Mouse (Mus musculus): ENCODE measurements at regions not wholly inside any gene's neighbourhood (a gene's known extent, or its start where the extent isn't known, plus 50 kb on each side); places are given as distances from the start of the nearest gene placed in this dataset.

DNA sequence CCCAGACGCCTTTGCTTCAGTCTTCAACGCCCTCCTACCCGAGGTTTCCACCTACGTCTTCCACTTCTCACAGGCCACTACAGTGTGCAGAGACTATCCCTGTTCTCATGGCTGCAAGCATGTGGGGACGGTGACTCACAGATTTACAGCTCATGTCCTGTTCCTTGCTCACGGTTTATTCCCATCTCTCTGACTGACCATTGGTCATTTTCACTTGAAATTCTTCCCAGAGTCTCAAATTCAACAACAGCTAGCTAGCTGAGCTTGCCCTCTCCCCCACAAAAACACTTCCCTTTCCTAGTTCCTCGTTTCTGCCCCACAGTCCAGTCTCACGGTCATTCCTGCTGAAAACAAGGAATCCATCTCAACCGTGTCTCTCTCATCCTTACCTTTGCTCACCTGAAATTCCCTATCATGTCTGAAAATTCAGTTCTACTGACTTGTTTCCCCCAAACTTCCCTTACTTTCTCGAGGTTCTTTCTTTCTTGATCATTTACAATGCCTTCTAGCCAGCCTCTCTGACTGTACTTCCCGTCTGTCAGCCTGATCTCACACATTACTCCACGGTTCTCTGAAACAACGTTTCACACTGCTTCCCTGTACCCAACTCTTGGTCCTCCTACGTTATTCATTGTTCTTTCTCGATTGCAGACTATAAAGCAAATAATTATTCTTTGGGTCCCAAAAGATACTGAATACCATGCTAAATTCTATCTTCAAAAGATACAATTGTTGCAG, 163.5 kb upstream of the Prdm1 start:
- no peak for TF ChIP-seq POLR2A (IDR thresholded peaks at IDR 0.05; ENCODE audit: control insufficient read depth, low read depth, low read length)
- TF ChIP-seq CTCF (IDR thresholded peaks at IDR 0.05; ENCODE audit: control insufficient read depth, insufficient read depth, insufficient replicate concordance, low read depth, low read length): no peak
- peaks cover 2% of the 10 kb centered on the region for H3K4me1 ChIP-seq (ENCODE audit: control insufficient read depth, insufficient read depth, low read length)
- H3K27me3 ChIP-seq (ENCODE audit: control insufficient read depth, insufficient read depth, low read length): no peaks in the 10 kb centered on the region
- H3K4me3 ChIP-seq (ENCODE audit: control insufficient read depth, low read depth, low read length): no peak overlapping the region
- no peak overlapping the region for H3K27ac ChIP-seq (ENCODE audit: control insufficient read depth, insufficient read depth, low read depth, low read length)
- H3K36me3 ChIP-seq (ENCODE audit: control insufficient read depth, insufficient read depth, low read length): no peaks in the 10 kb centered on the region

DNA sequence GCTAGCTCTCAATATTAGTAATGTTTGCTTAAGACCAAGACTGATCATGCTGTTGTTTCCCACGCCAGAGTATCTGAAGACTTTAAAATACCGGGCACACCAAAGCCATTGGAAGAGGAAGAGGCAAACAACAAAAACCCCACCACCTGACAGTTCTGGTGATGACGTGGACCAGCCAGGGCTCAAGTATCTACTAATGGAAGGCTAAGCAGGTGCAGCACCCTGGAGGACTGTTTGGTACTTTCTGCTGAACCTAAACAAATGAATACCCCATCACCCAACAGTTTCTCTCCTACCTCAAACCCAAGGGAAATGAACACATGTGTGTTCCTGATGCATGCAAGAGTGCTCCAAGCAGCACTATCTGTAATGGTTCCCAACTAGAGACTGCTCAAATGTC, 160.3 kb upstream of the Prdm1 start:
- Histone ChIP-seq H3K4me1 (ENCODE audit: control insufficient read depth, insufficient read depth, low read length) (peaks cover 2% of the 10 kb centered on the region), H3K27ac (ENCODE audit: control insufficient read depth, insufficient read depth, low read depth, low read length) (no peak overlapping the region), H3K4me3 (ENCODE audit: control insufficient read depth, low read depth, low read length) (no peak overlapping the region), H3K27me3 (ENCODE audit: control insufficient read depth, insufficient read depth, low read length) (no peaks in the 10 kb centered on the region), H3K36me3 (ENCODE audit: control insufficient read depth, insufficient read depth, low read length) (no peaks in the 10 kb centered on the region)
- no peak for TF ChIP-seq CTCF (IDR thresholded peaks at IDR 0.05; ENCODE audit: control insufficient read depth, insufficient read depth, insufficient replicate concordance, low read depth, low read length)
- no peak for TF ChIP-seq POLR2A (IDR thresholded peaks at IDR 0.05; ENCODE audit: control insufficient read depth, low read depth, low read length)

DNA sequence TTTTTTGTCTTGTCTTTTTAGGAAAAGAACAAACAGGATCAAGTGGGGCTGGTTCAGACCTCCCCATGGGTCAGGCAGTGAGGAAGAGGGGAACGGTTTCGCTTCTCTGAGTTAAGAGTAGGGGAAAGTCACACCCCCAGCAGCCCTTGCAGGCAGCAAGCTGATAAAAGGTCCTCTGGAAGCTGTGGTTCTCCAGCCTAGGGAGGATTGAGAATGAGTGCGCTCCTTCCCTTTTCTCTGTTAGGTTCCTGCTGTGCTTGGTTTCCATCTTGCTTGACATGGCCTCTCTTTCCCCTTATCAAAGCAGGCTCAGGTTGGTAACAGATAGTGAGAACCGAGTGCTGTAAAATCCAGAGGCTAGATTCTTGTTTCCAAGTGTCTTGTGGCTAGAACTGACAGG, 157.8 kb upstream of the Prdm1 start:
- Histone ChIP-seq H3K4me3 (ENCODE audit: control insufficient read depth, low read depth, low read length) (no peak overlapping the region), H3K27ac (ENCODE audit: control insufficient read depth, insufficient read depth, low read depth, low read length) (no peak overlapping the region), H3K27me3 (ENCODE audit: control insufficient read depth, insufficient read depth, low read length) (no peaks in the 10 kb centered on the region), H3K36me3 (ENCODE audit: control insufficient read depth, insufficient read depth, low read length) (no peaks in the 10 kb centered on the region), H3K4me1 (ENCODE audit: control insufficient read depth, insufficient read depth, low read length) (no peaks in the 10 kb centered on the region)
- TF ChIP-seq POLR2A (IDR thresholded peaks at IDR 0.05; ENCODE audit: control insufficient read depth, low read depth, low read length): no peak
- TF ChIP-seq CTCF (IDR thresholded peaks at IDR 0.05; ENCODE audit: control insufficient read depth, insufficient read depth, insufficient replicate concordance, low read depth, low read length): no peak

DNA sequence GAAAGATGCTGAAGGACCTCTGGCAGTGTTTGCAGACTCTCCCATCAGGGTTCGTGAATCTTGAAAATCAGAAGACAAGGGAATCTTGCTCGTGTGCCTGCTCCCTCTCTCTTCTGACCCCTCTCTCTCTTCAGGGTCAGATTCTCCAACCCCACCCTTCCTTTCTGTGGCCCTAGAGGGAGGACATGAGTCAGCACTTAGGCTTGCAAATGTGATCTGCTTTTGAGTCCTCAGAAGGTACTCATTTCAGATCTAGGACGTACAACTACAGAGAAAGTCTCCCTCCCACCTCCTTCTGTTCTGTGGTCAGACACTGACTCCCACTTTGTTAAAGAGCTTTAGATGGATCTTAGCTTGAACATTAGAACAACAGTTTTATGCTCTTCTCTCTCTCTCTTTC, 156.9 kb upstream of the Prdm1 start:
- no peak overlapping the region for H3K27ac ChIP-seq (ENCODE audit: control insufficient read depth, insufficient read depth, low read depth, low read length)
- no peak overlapping the region for H3K4me3 ChIP-seq (ENCODE audit: control insufficient read depth, low read depth, low read length)
- no peaks in the 10 kb centered on the region for H3K36me3 ChIP-seq (ENCODE audit: control insufficient read depth, insufficient read depth, low read length)
- H3K27me3 ChIP-seq (ENCODE audit: control insufficient read depth, insufficient read depth, low read length): no peaks in the 10 kb centered on the region
- TF ChIP-seq POLR2A (IDR thresholded peaks at IDR 0.05; ENCODE audit: control insufficient read depth, low read depth, low read length) (no peak), CTCF (IDR thresholded peaks at IDR 0.05; ENCODE audit: control insufficient read depth, insufficient read depth, insufficient replicate concordance, low read depth, low read length) (no peak)
- no peaks in the 10 kb centered on the region for H3K4me1 ChIP-seq (ENCODE audit: control insufficient read depth, insufficient read depth, low read length)

DNA sequence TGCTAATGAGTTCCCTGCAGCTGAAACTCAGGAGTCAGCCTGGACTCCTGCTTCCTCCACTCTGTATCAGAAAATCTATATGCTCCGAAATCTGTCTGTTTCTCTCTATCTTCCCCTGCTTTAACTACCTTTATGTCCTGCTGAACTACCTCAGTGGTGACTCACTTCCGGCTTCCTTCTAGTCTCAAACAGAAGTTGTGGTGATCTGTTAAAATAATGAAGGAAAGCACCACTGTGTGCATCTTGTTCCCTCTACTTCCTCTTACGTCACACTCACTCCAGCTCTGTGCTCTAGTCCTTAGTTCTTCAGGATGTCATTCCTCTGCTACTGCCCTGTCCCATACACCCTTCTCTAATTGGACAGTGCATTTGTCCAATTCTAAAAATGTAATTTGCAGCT, 148.2 kb upstream of the Prdm1 start:
- Histone ChIP-seq H3K4me1 (ENCODE audit: control insufficient read depth, insufficient read depth, low read length) (no peaks in the 10 kb centered on the region), H3K27me3 (ENCODE audit: control insufficient read depth, insufficient read depth, low read length) (no peaks in the 10 kb centered on the region), H3K36me3 (ENCODE audit: control insufficient read depth, insufficient read depth, low read length) (no peaks in the 10 kb centered on the region), H3K27ac (ENCODE audit: control insufficient read depth, insufficient read depth, low read depth, low read length) (no peak overlapping the region), H3K4me3 (ENCODE audit: control insufficient read depth, low read depth, low read length) (no peak overlapping the region)
- TF ChIP-seq CTCF (IDR thresholded peaks at IDR 0.05; ENCODE audit: control insufficient read depth, insufficient read depth, insufficient replicate concordance, low read depth, low read length): no peak
- TF ChIP-seq POLR2A (IDR thresholded peaks at IDR 0.05; ENCODE audit: control insufficient read depth, low read depth, low read length): no peak

DNA sequence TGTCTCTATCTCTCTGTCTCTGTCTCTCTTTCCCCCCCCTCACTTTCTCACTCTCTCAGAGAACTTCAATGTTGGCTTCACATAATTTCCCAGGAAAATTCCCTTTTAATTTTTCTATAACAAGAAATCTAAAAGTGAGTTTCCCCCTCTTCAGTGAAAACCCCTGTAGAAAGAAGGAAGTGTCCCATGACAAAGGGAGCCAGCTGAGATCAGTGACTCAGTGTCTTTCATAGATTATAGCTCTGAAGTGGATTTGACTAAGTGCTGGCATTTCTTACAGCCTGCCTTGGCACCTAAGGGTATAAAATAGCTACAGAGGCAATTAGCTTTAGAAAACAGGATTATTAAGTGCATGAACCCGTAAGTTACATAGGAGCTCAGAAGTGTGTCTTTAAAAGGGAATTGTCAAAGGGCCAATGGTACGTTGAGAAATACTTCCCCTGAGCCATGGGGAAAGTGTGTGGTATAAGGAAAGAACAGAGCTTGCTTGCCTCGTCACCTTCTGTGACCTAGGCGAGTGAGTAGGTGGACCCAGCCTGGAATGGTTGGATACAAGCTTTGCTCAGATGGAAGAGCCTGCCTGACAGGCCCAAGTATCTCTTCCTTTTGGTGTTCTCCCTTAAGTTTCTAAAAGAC, 137.3 kb upstream of the Prdm1 start:
- Histone ChIP-seq H3K4me1 (ENCODE audit: control insufficient read depth, insufficient read depth, low read length) (no peaks in the 10 kb centered on the region), H3K36me3 (ENCODE audit: control insufficient read depth, insufficient read depth, low read length) (no peaks in the 10 kb centered on the region), H3K27ac (ENCODE audit: control insufficient read depth, insufficient read depth, low read depth, low read length) (no peak overlapping the region), H3K27me3 (ENCODE audit: control insufficient read depth, insufficient read depth, low read length) (no peaks in the 10 kb centered on the region), H3K4me3 (ENCODE audit: control insufficient read depth, low read depth, low read length) (no peak overlapping the region)
- TF ChIP-seq CTCF (IDR thresholded peaks at IDR 0.05; ENCODE audit: control insufficient read depth, insufficient read depth, insufficient replicate concordance, low read depth, low read length): no peak
- no peak for TF ChIP-seq POLR2A (IDR thresholded peaks at IDR 0.05; ENCODE audit: control insufficient read depth, low read depth, low read length)

DNA sequence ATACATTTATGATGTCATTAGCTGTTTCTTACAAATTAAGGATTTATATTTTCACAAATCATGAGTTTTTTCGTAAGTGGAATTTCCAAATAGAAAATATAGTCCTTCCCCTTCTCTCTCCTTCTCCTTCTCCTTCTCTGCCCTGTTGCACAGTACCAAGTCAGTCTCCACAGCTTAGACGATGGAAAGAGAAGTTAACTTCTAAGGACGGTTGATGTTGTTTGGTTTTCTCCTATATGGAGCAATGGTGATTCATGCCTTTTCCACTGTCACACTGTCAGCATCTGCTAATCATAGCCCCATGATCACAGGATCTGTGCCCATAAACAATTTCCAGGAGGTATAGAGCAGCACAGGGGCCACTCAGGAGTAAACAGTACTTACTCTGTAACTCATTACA, 131.2 kb upstream of the Prdm1 start:
- Histone ChIP-seq H3K4me3 (ENCODE audit: control insufficient read depth, low read depth, low read length) (no peak overlapping the region), H3K27me3 (ENCODE audit: control insufficient read depth, insufficient read depth, low read length) (no peaks in the 10 kb centered on the region), H3K4me1 (ENCODE audit: control insufficient read depth, insufficient read depth, low read length) (no peaks in the 10 kb centered on the region), H3K36me3 (ENCODE audit: control insufficient read depth, insufficient read depth, low read length) (no peaks in the 10 kb centered on the region), H3K27ac (ENCODE audit: control insufficient read depth, insufficient read depth, low read depth, low read length) (no peak overlapping the region)
- TF ChIP-seq POLR2A (IDR thresholded peaks at IDR 0.05; ENCODE audit: control insufficient read depth, low read depth, low read length) (no peak), CTCF (IDR thresholded peaks at IDR 0.05; ENCODE audit: control insufficient read depth, insufficient read depth, insufficient replicate concordance, low read depth, low read length) (no peak)

All from testis, adult 2 months (tissue).